Mouse (Mus musculus): ENCODE results near the gene Sufu. TPM values are rescaled to one million over a fixed set of nuclear protein-coding genes. Genes with fewer than 3 reads are reported as not detected.

Gene Sufu
- total RNA-seq, 2 experiments from 2014 or later = 16.8 to 21.0 TPM

- DNase-seq (ENCODE audit: low spot score in 2 of 2) = no peak
- intact Hi-C loops (cut with DNase I) = loop anchor here (2.0 kb wide), 1 partner anchor 48 kb away; no protein-coding TSS in a partner anchor
Observed at GRCm38 (mm10) chr19:46455032-46455431, 58.3 kb downstream of the Sufu start.

GRCm38 (mm10) chr19:46455556-46455955, 58.9 kb downstream of the Sufu start:
- intact Hi-C loops (cut with DNase I) = loop anchor here (2.0 kb wide), 1 partner anchor 47 kb away; no protein-coding TSS in a partner anchor
- DNase-seq (ENCODE audit: low spot score in 2 of 2) = no peak

GRCm38 (mm10) chr19:46456018-46456735, 59.5 kb downstream of the Sufu start:
- intact Hi-C loops (cut with DNase I) = no loop called here

GRCm38 (mm10) chr19:46457798-46458197, 61.1 kb downstream of the Sufu start:
- DNase-seq (ENCODE audit: low spot score in 2 of 2) = no peak
- intact Hi-C loops (cut with DNase I) = no loop called here

More at GRCm38 (mm10) chr19:46456018-46456735, 59.5 kb downstream of the Sufu start:
- DNase-seq (ENCODE audit: low spot score in 2 of 2) = peak in 1 of 2 experiments; percentile 38

- intact Hi-C loops (cut with DNase I) = no loop called here
- DNase-seq (ENCODE audit: low spot score in 2 of 2) = no peak
Observed at GRCm38 (mm10) chr19:46459256-46459655, 62.6 kb downstream of the Sufu start.

GRCm38 (mm10) chr19:46459889-46460288, 63.2 kb downstream of the Sufu start:
- intact Hi-C loops (cut with DNase I) = no loop called here
- no peak for DNase-seq (ENCODE audit: low spot score in 2 of 2)

GRCm38 (mm10) chr19:46462574-46462973, 65.9 kb downstream of the Sufu start:
- DNase-seq (ENCODE audit: low spot score in 2 of 2) = no peak
- intact Hi-C loops (cut with DNase I) = no loop called here

- intact Hi-C loops (cut with DNase I) = no loop called here
- DNase-seq (ENCODE audit: low spot score in 2 of 2) = no peak
Observed at GRCm38 (mm10) chr19:46463446-46463845, 66.8 kb downstream of the Sufu start.

GRCm38 (mm10) chr19:46466160-46466559, 69.5 kb downstream of the Sufu start:
- intact Hi-C loops (cut with DNase I) = no loop called here
- no peak for DNase-seq (ENCODE audit: low spot score in 2 of 2)

GRCm38 (mm10) chr19:46467051-46467503, 70.4 kb downstream of the Sufu start:
- intact Hi-C loops (cut with DNase I) = no loop called here

GRCm38 (mm10) chr19:46470364-46471240, 73.9 kb downstream of the Sufu start:
- intact Hi-C loops (cut with DNase I) = no loop called here
- DNase-seq (ENCODE audit: low spot score in 2 of 2) = no peak

More at GRCm38 (mm10) chr19:46467051-46467503, 70.4 kb downstream of the Sufu start:
- no peak for DNase-seq (ENCODE audit: low spot score in 2 of 2)

GRCm38 (mm10) chr19:46471324-46472093, 74.8 kb downstream of the Sufu start:
- no peak for DNase-seq (ENCODE audit: low spot score in 2 of 2)
- intact Hi-C loops (cut with DNase I) = no loop called here

- DNase-seq (ENCODE audit: low spot score in 2 of 2) = peak in 1 of 2 experiments; percentile 48
- intact Hi-C loops (cut with DNase I) = no loop called here
Observed at GRCm38 (mm10) chr19:46477432-46477845, 80.7 kb downstream of the Sufu start.

- intact Hi-C loops (cut with DNase I) = no loop called here
- DNase-seq (ENCODE audit: low spot score in 2 of 2) = no peak
Observed at GRCm38 (mm10) chr19:46478242-46478641, 81.5 kb downstream of the Sufu start.

- intact Hi-C loops (cut with DNase I) = no loop called here
- DNase-seq (ENCODE audit: low spot score in 2 of 2) = no peak
Observed at GRCm38 (mm10) chr19:46478826-46479225, 82.1 kb downstream of the Sufu start.

- DNase-seq (ENCODE audit: low spot score in 2 of 2) = no peak
- intact Hi-C loops (cut with DNase I) = no loop called here
Observed at GRCm38 (mm10) chr19:46479306-46480075, 82.8 kb downstream of the Sufu start.

- intact Hi-C loops (cut with DNase I) = no loop called here
- no peak for DNase-seq (ENCODE audit: low spot score in 2 of 2)
Observed at GRCm38 (mm10) chr19:46480624-46481345, 84.1 kb downstream of the Sufu start.

GRCm38 (mm10) chr19:46481352-46481751, 84.7 kb downstream of the Sufu start:
- no peak for DNase-seq (ENCODE audit: low spot score in 2 of 2)
- intact Hi-C loops (cut with DNase I) = no loop called here

Measured in left cerebral cortex, postnatal 25 days (tissue).